Mouse (Mus musculus) lung, embryonic 14.5 days (tissue): ENCODE measurements around the gene Fshb. TPM values are rescaled to one million over a fixed set of nuclear protein-coding genes. Genes with fewer than 3 reads are reported as not detected.

Experiments used
- ATAC-seq: fragments of 200-750 bp; cut with Nextera tagmentation; 2 replicates; pipeline ENCODE4 v1.8.0; 2017; ENCODE audit warnings: mild to moderate bottlenecking, moderate TSS enrichment, moderate library complexity; ENCODE audit not compliant: insufficient read depth
- DNase-seq: peaks from one replicate; pipeline ENCODE4 v3.0.0-alpha.2; 2015
- H3K27ac ChIP-seq: fragments of 300-500 bp; sonication (generic); 2 replicates; pipeline ENCODE4 v1.5.1; 2014; ENCODE audit warnings: low read depth, mild to moderate bottlenecking, moderate library complexity
- H3K27me3 ChIP-seq: fragments of 300-500 bp; sonication (generic); 2 replicates; pipeline ENCODE4 v1.6.1; 2014; ENCODE audit warnings: low read length, control low read depth; ENCODE audit not compliant: insufficient read depth
- H3K36me3 ChIP-seq: fragments of 300-500 bp; sonication (generic); 2 replicates; pipeline ENCODE4 v1.6.1; 2014; ENCODE audit warnings: control low read depth; ENCODE audit not compliant: insufficient read depth
- H3K4me1 ChIP-seq: fragments of 300-500 bp; sonication (generic); 2 replicates; pipeline ENCODE4 v1.6.1; 2014; ENCODE audit warnings: antibody characterized with exemption, control low read depth; ENCODE audit not compliant: insufficient read depth
- H3K4me2 ChIP-seq: fragments of 300-500 bp; sonication (generic); 2 replicates; pipeline ENCODE4 v1.6.1; 2014; ENCODE audit warnings: mild to moderate bottlenecking
- H3K4me3 ChIP-seq: fragments of 300-500 bp; sonication (generic); 2 replicates; pipeline ENCODE4 v1.5.1; 2014; ENCODE audit warnings: low read depth, low read length
- H3K9ac ChIP-seq: fragments of 300-500 bp; sonication (generic); 2 replicates; pipeline ENCODE4 v1.6.1; 2014
- H3K9me3 ChIP-seq: fragments of 300-500 bp; sonication (generic); 2 replicates; pipeline ENCODE4 v1.6.1; 2016; ENCODE audit warnings: low read depth, low read length, control low read depth
- CTCF ChIP-seq: IDR thresholded peaks from 2 replicates; pipeline ENCODE4 v1.5.1; 2016; ENCODE audit warnings: antibody characterized with exemption, low read depth
- WGBS: fragments of 180-500 bp; shearing (Covaris S2); extraction: QIAGEN DNeasy Blood & Tissue Kit; methylation state at CpG from one replicate; pipeline ENCODE4 v1.1.7; 2014; 5-methylcytosine and 5-hydroxymethylcytosine counted together
- polyA plus RNA-seq: library from polyadenylated mRNA; unstranded; fragments of >200 nt; fragmentation: Nextera tagmentation; extraction: Ambion mirVana; gene quantifications from 2 replicates; pipeline ENCODE4 v1.2.1, GENCODE M21; 2014

The Fshb gene
- polyA plus RNA-seq = not detected in 2 replicates

DNA sequence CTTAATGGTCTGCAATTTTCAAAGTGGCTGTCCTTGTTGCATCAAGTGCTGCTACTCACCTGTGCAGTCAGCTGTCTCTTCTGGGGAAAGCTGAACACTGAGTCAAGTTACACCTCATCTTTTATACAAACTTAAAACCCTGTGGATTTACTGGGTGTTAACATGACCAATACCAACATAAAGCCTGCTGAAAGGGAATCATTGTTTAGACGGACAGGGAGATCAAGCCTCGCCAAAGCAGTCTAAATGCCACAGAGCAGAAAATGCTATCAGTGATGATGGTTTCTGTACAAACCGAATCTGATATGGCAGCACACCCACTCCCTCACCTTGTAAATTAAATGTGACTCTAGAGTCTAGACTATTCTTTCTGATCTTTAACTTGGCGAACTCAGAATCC, at the start of gene Fshb:
Fshb (minus strand) TSS at position 101 of the 400 bp plus-strand sequence.
- no peaks in the 10 kb centered on the region for H3K9me3 ChIP-seq
- H3K27me3 ChIP-seq = no peaks in the 10 kb centered on the region
- H3K4me1 ChIP-seq = no peaks in the 10 kb centered on the region
- no peak within 1 kb of the TSS for H3K9ac ChIP-seq
- H3K36me3 ChIP-seq = no peaks in the 10 kb centered on the region
- H3K4me2 ChIP-seq = no peak within 1 kb of the TSS
- no peak for DNase-seq
- 68% methylated on average over 4 of the region's 4 CpGs for WGBS
- ATAC-seq = no peak
- no peak within 1 kb of the TSS for H3K27ac ChIP-seq
- H3K4me3 ChIP-seq = no peak within 1 kb of the TSS
- no peak for TF ChIP-seq CTCF

DNA sequence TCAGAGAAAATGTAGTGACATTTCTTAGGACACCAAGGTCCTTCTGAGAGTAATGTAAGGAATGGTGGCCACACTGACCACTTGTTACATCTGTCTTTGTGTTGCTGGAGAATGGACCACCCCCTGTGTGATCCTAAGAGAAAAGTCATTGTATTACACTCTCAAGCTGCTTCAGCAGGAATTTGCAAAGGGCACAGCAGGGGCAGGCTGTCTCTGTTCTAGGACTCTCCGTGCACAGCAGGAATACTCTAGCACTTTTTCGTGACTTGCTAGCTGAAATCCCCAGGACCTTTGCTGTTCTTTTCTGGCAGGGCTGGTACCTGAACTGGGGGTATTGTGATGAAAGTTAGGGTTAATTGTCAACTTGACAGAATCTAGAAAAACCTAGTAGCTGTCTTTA, 24.8 kb upstream of the Fshb start:
- WGBS = 35% methylated on average over 2 of the region's 2 CpGs
- no peak for TF ChIP-seq CTCF
- Histone ChIP-seq H3K9me3 (no peaks in the 10 kb centered on the region), H3K36me3 (no peaks in the 10 kb centered on the region), H3K4me1 (no peaks in the 10 kb centered on the region), H3K4me3 (no peak overlapping the region), H3K27me3 (no peaks in the 10 kb centered on the region), H3K4me2 (no peak overlapping the region), H3K27ac (no peak overlapping the region), H3K9ac (no peak overlapping the region)
- DNase-seq = no peak
- no peak for ATAC-seq

- Histone ChIP-seq H3K36me3 (no peaks in the 10 kb centered on the region), H3K4me3 (no peak overlapping the region), H3K4me1 (no peaks in the 10 kb centered on the region), H3K27ac (no peak overlapping the region), H3K4me2 (no peak overlapping the region), H3K9me3 (no peaks in the 10 kb centered on the region), H3K27me3 (no peaks in the 10 kb centered on the region), H3K9ac (no peak overlapping the region)
- TF ChIP-seq CTCF = peak; percentile 74
- DNase-seq = peak; percentile 57
- 55% methylated on average over 14 of the region's 14 CpGs for WGBS
- no peak for ATAC-seq
Observed at GRCm38 (mm10) chr2:107083071-107083885, 23.8 kb upstream of the Fshb start.

DNA sequence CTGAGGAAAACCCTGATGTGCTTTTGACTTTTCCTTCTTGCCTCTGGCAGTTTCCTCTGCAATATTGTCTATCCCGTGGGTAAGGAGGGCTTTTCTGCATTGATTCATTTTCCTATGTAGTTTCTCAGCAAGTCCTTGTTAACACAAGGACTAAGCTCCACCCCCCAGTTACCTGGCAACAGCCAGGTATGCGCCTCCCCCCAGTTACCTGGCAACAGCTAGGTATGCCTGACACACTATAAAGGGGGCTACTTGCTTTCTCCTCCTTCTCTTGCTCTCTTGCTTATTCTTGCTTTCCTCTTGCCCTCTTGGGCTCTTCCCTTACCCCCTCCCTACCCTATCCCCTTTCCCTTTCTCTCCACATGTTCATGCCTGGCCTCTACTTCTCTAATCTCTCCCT, 3.8 kb upstream of the Fshb start:
- no peaks in the 10 kb centered on the region for H3K4me1 ChIP-seq
- H3K9me3 ChIP-seq = no peaks in the 10 kb centered on the region
- no peaks in the 10 kb centered on the region for H3K36me3 ChIP-seq
- H3K27me3 ChIP-seq = no peaks in the 10 kb centered on the region
- H3K9ac ChIP-seq = no peak overlapping the region
- H3K4me2 ChIP-seq = no peak overlapping the region
- 32% methylated on average over 2 of the region's 2 CpGs for WGBS
- ATAC-seq (peak; percentile 73; the same call in 1 of the 2 replicates), DNase-seq (peak; percentile 32)
- no peak overlapping the region for H3K4me3 ChIP-seq
- no peak overlapping the region for H3K27ac ChIP-seq
- no peak for TF ChIP-seq CTCF

- H3K9ac ChIP-seq = no peak overlapping the region
- no peak for TF ChIP-seq CTCF
- H3K4me2 ChIP-seq = no peak overlapping the region
- no peak for ATAC-seq
- H3K27ac ChIP-seq = no peak overlapping the region
- no peaks in the 10 kb centered on the region for H3K9me3 ChIP-seq
- H3K36me3 ChIP-seq = no peaks in the 10 kb centered on the region
- no peaks in the 10 kb centered on the region for H3K27me3 ChIP-seq
- DNase-seq = no peak
- no peak overlapping the region for H3K4me3 ChIP-seq
- no peaks in the 10 kb centered on the region for H3K4me1 ChIP-seq
Observed at GRCm38 (mm10) chr2:107045955-107046354, 13.5 kb downstream of the Fshb start.

DNA sequence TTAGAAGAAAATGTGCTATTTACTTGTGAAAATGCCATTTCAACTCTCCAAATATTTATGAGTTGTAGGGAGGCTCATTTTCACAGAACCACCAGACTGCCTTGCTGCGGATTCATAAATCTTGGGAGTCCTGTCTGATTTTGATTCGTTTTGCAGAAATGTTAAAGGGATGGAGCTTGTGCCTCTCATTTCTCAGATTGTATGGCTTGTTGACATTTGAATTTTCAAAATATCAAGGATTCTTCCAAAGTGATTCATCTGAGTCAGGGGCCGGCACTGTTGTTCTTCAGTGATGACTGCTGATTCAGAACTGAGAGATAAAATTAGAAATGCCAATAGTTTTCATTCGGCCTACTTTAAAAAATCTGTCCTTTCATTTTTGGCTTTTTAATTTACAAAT, 18.6 kb downstream of the Fshb start:
- Histone ChIP-seq H3K4me3 (no peak overlapping the region), H3K27ac (no peak overlapping the region), H3K9me3 (no peaks in the 10 kb centered on the region), H3K4me1 (no peaks in the 10 kb centered on the region), H3K9ac (no peak overlapping the region), H3K27me3 (no peaks in the 10 kb centered on the region), H3K4me2 (no peak overlapping the region), H3K36me3 (no peaks in the 10 kb centered on the region)
- ATAC-seq = no peak
- no peak for DNase-seq
- no peak for TF ChIP-seq CTCF
- WGBS = 65% methylated on average over 4 of the region's 4 CpGs

DNA sequence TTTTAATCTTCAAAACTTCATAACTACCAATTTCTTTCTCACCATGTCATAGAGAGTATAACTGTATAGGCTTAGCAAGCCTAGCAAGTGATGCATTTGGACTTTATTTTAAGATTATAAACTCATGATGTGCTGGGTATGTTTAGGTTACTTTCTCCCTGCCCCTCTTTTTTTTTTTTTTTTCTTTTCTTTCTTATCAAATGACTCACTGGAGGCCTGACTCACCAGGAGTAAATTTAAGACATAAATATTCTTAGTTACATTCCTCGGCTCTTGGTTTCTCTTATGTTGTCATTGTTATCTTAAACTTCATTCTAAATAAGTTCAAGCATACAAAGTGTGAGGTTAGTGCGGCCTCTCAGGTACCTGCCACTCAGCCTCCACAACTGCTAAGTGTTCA, 23.5 kb downstream of the Fshb start:
- no peak overlapping the region for H3K4me3 ChIP-seq

More for the DNA sequence above, 23.5 kb downstream of the Fshb start:
- Histone ChIP-seq H3K4me2 (no peak overlapping the region), H3K9ac (no peak overlapping the region), H3K27ac (no peak overlapping the region), H3K27me3 (no peaks in the 10 kb centered on the region), H3K4me1 (no peaks in the 10 kb centered on the region), H3K9me3 (no peaks in the 10 kb centered on the region), H3K36me3 (no peaks in the 10 kb centered on the region)
- DNase-seq (no peak), ATAC-seq (no peak)
- 50% methylated on average over 2 of the region's 2 CpGs for whole genome bisulfite sequencing
- TF ChIP-seq CTCF = no peak
